15 mouse cellular contexts compared by ENCODE assay signal in the genomic region with DNA sequence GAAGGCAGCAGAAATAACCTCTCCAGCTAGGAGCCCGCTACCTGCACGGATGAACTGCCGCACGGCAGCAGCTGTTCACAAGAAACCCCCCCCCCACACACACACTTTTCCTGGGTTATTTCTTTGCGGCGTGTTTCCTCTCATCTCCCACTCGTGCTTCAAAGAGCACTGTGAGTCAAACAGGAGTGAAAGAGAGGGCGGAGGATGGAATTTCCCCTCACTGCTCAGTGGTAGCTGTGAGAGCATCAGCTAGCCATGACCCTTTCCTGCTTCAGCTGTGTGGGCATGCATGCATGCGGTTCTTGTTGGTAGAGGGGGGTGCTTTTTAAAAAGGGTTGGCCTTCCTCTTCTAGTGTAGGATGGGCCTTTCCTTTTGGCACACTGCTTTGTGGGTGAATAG.
"Had no signal": no experiment of that assay in that cellular context is flagged by ENCODE, and none has a peak within 500 bp of the region (broad histone marks: within the 10 kb centered on the region; RNA-seq: fewer than 3 reads in every experiment).

No protein-coding gene starts in this region.

- H3K9ac ChIP-seq: limb, embryonic 12.5 days; liver, embryonic 13.5 days; liver, postnatal 0 days; lung, embryonic 15.5 days; neural tube, embryonic 13.5 days had no signal

- H3K9me3 ChIP-seq: limb, embryonic 12.5 days; liver, embryonic 13.5 days; lung, embryonic 15.5 days; megakaryocyte, embryonic 14.5 days; neural tube, embryonic 13.5 days had no signal

- H3K4me3 ChIP-seq: limb, embryonic 12.5 days; liver, embryonic 13.5 days; lung, embryonic 15.5 days; megakaryocyte, embryonic 14.5 days; neural tube, embryonic 13.5 days had no signal

- H3K27ac ChIP-seq: limb, embryonic 12.5 days; liver, embryonic 13.5 days; lung, embryonic 15.5 days; macrophage; neural tube, embryonic 13.5 days; stomach, postnatal 0 days had no signal

- H3K27me3 ChIP-seq: limb, embryonic 12.5 days; liver, embryonic 13.5 days; lung, embryonic 15.5 days; megakaryocyte, embryonic 14.5 days; neural tube, embryonic 13.5 days had no signal

- DNase-seq: kidney, postnatal 25 days; layer of hippocampus, adult 9-11 months; liver; liver, embryonic 13.5 days; liver, postnatal 0 days; lung, postnatal 14 days; thymus, postnatal 4 days had no signal

- ATAC-seq: liver, postnatal 0 days; midbrain, embryonic 16.5 days had no signal

- H3K4me1 ChIP-seq: limb, embryonic 12.5 days; lung, embryonic 15.5 days; neural tube, embryonic 13.5 days had no signal

- H3K4me2 ChIP-seq: limb, embryonic 12.5 days; liver, embryonic 13.5 days; lung, embryonic 15.5 days; midbrain, embryonic 11.5 days; neural tube, embryonic 13.5 days had no signal
